Mouse (Mus musculus) spleen, postnatal 10 days (tissue): ENCODE data around the gene Babam2.

ENCODE experiments used
- DNase-seq, 2 experiments: peaks; one replicate each; pipeline ENCODE4 v3.0.0; 2021 to 2022; ENCODE audit warnings: low spot score in 2 of 2

The Babam2 gene

GRCm38 (mm10) chr5:31697644-31698296 is at the start of gene Babam2:
Babam2 (plus strand) TSS chr5:31697684.
- DNase-seq, result peak; percentile 94 to 97

GRCm38 (mm10) chr5:31650518-31651288 is 46.8 kb upstream of the Babam2 start:
- no peak for DNase-seq

- DNase-seq, result no peak
These were observed 41.7 kb upstream of the Babam2 start for GRCm38 (mm10) chr5:31655688-31656190.

- DNase-seq, result no peak
These were observed 31.3 kb upstream of the Babam2 start for GRCm38 (mm10) chr5:31666176-31666575.

GRCm38 (mm10) chr5:31668325-31668968 is 29.0 kb upstream of the Babam2 start:
- DNase-seq, result no peak

- no peak for DNase-seq
These were observed 27.5 kb upstream of the Babam2 start for GRCm38 (mm10) chr5:31669984-31670383.

DNA sequence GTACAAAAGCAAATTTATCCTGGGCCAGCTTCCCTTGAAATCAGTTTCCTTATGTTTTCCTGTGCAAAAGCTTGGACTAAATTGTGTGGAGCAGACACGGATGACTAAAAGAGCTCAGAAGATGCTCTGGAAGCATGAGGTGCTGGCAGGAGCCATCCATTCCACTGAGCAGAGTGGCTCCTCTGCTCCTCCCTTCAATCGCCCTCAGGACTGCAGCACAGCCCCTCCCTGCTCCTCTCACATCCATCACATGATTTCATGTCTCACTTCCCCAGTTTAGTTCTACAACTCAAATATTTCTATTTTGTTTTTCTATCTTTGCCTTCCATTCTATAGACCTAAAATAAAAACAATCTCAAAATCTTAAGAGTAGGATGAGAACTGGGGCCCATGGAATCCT is 26.3 kb upstream of the Babam2 start:
- DNase-seq, result no peak

DNA sequence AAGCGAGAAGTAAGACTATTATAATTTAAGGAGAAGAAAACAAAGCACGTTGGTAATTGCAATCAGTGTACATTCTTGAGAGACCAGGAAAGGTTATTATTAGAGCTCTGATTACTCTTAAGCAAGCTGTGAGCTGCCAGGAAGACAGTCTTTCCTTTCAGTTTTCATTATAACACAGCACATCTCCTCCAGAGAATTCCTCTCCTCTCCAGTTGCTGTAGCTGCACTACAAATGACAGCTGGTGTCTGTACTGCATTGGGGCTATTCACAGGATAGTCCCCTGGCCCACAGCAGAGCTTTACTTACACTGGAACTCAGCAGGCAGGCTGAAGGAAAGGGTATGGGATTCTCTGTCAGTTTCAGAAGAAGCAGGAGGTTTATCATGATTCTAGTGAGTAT is 24.1 kb upstream of the Babam2 start:
- no peak for DNase-seq

GRCm38 (mm10) chr5:31678000-31678399 is 19.5 kb upstream of the Babam2 start:
- DNase-seq, result no peak

- no peak for DNase-seq
These were observed 17.3 kb upstream of the Babam2 start for GRCm38 (mm10) chr5:31680183-31680582.

GRCm38 (mm10) chr5:31682305-31682704 is 15.2 kb upstream of the Babam2 start:
- no peak for DNase-seq

DNA sequence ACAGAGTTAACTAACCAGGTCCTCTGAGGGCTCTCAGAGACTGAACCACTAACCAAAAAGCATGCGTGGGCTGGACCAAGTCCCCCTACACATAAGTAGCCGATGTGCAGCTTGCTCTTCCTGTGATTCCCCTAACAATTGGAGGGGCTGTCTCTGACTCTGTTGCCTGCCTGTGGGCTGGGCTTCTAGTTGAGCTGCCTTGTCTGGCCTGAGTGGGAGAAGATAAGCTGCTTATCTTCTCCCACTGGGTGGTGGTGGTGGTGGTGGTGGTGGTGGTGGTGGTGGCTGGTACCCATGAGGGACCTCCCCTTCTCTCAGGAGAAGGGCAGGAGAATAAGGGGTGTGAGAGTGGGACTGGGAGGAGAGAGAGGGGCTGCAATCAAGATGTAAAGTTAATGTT is 11.4 kb upstream of the Babam2 start:
- DNase-seq, result peak; percentile 29 to 31

DNA sequence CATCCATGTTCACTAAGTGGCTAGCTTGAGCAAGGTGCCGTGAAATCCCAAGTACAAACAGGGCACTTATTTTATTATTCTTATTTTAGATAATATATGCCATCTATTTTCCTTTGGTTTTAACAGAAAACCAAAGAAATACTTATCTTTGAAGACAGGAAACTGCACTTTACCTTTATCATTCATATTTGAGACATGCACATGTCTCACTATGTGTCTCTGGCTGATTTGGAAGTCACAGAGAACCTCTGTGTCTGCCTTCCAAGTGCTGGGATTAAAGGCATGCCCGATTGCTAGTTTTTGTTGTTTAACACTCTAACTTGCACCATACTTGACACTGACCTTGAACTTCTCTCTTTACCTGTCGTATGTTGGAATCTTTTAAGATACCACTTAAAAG is 9.5 kb upstream of the Babam2 start:
- DNase-seq, result no peak

GRCm38 (mm10) chr5:31693191-31693590 is 4.3 kb upstream of the Babam2 start:
- no peak for DNase-seq

DNA sequence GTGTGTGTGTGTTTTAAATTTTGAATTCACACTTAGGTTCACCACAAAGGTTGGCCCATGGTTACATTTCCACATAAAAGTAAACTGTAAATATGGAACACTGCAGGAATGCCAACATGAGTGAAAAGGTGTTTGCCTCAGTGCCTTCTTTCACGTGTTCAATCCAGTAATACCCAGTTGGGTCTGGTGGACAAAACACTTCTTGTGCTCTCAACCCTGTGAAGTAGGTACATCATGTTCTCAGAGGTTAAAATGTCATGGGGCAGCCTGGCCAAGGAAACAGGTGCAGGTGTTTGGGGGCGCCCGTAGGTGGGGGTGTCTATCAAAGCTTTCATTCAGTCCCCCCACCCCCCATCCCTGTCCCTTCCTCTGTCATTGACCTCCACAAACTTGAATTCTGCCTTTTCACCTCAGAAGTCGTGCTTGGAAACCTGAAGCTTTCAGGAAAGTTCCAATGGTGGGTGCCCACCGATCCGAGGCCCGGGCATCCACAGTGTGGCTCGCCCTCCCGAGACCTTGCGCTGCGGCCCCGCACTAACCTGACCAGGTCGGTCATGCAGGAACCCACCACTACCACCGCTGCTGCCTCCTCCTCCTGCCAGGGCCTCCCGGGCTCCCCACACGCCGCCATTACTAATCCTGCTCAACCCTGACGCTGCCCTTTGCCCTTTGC is 377 bp upstream of the Babam2 start, which contains the start of gene Rbks:
Gene Rbks, minus strand, starts transcription at position 657 of the 673 bp plus-strand sequence.
- no peak for DNase-seq

DNA sequence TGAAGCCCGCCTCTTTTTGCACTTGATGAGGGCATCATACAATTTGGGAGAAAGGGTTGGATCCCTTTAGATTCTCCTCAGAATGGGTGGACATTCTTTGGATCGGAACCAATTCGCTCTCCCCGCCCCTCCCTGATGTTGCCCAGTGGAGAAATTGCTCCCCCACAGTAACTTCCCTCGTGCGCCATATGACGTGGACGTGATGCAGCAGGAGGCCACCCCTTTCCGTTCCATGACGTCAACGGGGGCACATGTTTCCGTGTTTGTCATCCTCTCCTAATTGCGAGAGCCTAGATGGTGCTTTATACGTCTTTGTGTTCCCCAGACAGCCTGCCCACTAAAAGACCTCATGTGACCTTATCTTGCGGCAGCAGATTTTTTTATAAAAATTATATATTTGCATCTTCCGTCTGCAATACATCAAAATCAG is 828 bp downstream of the Babam2 start:
- DNase-seq, result peak; percentile 73 to 88

- DNase-seq, result no peak
These were observed 1.4 kb downstream of the Babam2 start for GRCm38 (mm10) chr5:31698931-31699330.

GRCm38 (mm10) chr5:31699397-31699796 is 1.9 kb downstream of the Babam2 start:
- DNase-seq, result no peak

DNA sequence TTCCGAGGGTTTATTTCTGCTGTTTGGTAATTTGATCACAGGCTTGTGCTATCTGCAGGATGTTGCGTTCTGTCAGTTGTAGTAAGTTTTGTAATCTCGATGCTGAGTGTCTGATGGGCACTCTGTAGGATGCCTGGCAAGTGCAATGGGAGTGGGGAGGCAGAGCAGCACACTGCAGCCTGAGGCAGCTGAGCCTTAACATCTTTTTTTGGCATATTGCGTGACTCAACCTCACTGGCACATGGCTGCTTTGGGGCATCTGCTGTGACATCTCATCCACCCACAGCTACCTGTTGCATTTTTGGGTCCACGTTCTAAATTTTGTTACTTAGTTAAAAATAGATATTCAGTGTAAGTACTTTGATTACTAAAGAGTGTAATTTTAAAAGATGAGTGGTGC is 7.5 kb downstream of the Babam2 start:
- DNase-seq, result no peak

DNA sequence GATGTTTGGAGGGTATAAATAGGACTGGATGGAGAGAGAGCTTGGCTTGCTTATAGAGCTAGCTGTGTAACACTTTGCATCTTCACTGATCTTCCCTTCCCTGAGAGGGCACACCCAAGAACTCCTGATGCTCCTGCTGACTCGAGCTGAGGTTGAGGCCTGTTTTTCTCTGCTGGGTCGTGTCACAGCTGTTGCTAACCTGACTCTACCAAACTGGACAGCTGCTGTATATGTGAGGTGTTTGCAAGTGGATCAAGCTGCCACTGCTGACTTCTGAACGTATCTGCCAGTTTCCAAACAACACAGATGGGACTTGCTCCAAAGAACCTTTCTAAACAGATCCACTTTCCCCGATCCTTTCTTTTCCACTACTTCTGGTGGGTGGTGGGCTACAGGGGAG is 9.3 kb downstream of the Babam2 start:
- DNase-seq, result no peak

- DNase-seq, result peak in 1 of 2 experiments; percentile 53
These were observed 11.9 kb downstream of the Babam2 start for GRCm38 (mm10) chr5:31709389-31709788.

DNA sequence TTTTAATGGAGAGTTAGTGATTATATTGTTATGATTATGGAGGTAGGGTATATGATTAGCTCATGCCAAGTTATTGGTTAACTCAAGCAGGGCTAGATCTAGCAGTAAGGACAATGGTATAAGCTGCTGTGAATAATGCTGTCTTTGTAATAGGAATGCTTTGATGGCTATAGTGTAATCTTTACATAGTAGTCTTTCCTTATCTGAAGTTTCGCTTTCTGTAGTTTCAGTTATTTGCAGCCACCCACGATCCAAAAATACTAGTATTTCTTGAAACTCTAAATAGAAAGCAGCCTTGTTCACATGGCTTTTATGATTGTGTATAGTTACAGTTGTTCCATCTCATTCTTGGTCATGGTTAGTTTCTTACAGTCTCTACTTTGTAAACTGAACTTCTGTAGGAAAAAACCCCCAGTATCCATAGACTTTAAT is 15.8 kb downstream of the Babam2 start:
- no peak for DNase-seq
